Mouse (Mus musculus): ENCODE measurements around the gene Ccnd2. TPM values are rescaled to one million over a fixed set of nuclear protein-coding genes. Genes with fewer than 3 reads are reported as not detected.
A peak's percentile ranks its signal among the peaks of the same experiment; 100 is the strongest.

Gene Ccnd2
- total RNA-seq, 2 experiments from 2014 or later: 116 to 142 TPM

DNA sequence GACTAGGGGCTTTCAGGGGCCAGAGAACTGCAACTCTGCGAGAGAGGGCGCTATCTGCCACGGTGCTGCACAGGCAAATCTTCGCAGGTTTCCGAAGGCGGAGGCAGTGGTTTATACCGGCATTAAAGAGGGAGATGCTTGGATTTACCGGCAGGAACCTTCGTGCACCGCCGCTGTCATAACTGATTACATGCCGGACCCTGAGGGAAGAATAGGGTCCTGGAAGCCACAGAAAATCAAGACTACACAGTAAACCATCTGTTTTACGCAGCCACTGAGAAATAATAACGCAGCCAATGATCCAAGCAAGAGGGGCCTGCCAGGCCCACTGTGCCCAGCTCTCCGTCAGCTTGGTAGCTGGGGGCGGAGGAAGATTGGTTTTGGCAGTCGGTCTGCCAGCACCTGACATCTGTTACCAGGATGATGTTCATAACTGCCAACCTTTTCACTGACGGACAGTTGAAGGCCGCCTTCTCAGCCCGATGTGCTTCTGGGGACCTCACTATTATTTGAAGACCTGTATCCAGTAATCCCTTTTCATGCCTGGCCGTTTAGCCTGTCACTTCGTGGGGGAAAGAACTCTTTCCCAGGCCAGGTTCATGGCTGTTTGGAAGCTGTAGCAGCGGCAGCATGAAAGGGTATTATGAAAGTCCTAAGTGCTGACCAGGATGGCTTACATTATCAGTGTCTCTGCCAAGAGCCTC, 37.1 kb downstream of the Ccnd2 start:
- Histone ChIP-seq H3K4me3 (no peak overlapping the region), H3K27ac (peak overlapping the region; percentile 60; the same call in 1 of the 2 replicates)
- peak; percentile 27 to 30 for DNase-seq (ENCODE audit: low spot score in 2 of 2)
- TF ChIP-seq CTCF (conservative IDR thresholded peaks at IDR 0.05): peak; percentile 43

DNA sequence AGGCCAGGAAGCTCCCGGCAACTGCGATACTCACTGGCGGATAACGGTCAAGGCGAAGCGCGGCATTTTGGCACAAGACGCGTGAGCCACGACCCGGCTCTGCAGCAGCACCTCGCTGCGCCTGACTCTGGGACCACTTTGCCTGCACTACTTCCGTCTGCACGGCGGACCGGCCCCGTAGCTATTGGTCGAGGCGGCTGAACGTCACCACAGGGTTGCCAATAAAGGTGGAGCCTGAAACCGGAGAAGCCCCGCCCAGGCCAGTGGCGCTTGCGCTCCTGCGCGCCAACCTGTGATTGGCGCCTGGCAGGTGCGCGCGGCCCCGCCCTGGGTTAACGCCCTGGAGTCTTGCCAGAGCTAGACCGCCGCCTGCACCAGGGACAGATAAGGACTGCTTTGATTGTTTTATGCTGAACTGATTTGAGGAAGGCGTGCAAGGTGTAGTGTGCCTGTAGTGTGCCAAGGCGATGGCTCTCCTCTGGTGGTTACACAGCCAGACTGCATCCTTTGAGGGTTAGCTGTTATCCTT, 42.5 kb downstream of the Ccnd2 start, which contains the start of gene Tigar:
Tigar (minus strand) TSS at position 156 of the 529 bp plus-strand sequence.
- H3K4me3 ChIP-seq: peak within 1 kb of the TSS; percentile 80
- H3K27ac ChIP-seq: peak within 1 kb of the TSS; percentile 84
- peak; percentile 37 for TF ChIP-seq CTCF (conservative IDR thresholded peaks at IDR 0.05)
- DNase-seq (ENCODE audit: low spot score in 2 of 2): peak; percentile 94 to 96

DNA sequence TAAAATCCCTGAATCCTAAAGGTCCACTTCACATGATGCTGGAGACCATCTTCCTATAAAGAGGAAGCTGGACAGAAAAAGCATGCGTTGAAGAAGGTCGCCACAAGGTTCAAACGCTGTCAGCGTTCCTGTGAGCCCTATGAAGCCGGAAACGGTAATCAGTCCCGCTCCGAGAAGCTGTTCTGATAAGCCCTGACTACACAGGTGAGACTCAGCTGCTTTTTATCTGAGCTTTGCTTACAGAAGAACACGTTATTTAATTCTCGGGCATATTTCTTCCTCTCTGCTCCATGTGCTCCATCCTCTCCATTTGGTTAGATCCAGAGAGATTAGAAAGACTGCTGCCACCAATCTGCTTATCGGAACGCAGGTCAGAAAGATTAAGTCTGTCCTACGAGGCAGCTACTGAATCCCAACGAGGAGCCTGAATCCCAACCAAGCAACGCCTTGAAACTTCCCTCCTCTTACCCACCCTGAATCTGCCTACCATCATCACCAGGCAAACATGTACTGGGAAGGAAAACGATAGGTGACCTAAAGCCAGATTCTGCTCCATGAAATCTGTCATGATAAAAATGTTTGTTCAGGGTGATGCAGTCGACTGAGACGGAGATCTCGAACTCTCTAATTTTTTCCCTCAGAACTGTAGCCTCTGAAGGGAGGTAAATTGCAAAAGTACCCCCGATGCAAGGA, 43.5 kb downstream of the Ccnd2 start:
- Histone ChIP-seq H3K4me3 (peak overlapping the region; percentile 80), H3K27ac (peak overlapping the region; percentile 64)
- no peak for DNase-seq (ENCODE audit: low spot score in 2 of 2)
- TF ChIP-seq CTCF (conservative IDR thresholded peaks at IDR 0.05): no peak

DNA sequence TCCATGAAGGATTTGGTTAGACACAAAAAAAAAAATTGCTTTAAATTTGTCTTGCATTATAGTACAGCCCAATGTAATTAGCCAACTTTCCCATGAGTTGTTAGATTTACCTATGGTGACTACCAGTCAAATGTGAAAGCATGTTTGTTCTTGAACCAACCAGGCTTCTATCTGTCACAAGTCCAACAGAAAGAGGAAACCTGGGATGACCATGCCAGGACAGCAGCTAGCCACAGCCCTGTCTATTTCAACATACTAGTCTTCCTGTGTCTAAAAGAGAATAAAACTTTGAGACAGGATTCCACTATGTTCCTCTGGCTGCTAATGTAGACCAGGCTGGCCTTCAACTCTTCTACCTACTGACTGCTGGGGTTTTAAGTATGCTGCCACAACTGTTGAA, 44.6 kb downstream of the Ccnd2 start:
- Histone ChIP-seq H3K27ac (no peak overlapping the region), H3K4me3 (no peak overlapping the region)
- TF ChIP-seq CTCF (conservative IDR thresholded peaks at IDR 0.05): no peak
- no peak for DNase-seq (ENCODE audit: low spot score in 2 of 2)

DNA sequence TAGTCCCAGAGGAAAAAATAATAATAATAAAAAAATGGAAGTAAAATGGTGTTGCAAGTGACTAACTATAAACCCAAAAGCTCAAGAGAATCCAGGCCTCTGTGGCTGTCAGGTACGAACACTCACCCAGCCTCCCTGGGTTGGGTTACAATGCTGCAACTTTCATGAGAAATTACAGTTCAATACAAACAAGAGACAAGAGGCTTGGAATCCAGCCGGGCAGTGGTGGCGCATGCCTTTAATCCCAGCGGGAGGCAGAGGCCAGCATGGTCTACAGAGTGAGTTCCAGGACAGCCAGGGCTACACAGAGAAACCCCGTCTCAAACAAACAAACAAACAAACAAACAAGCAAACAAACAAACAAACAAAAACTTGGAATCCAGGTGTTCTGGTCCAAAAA, 45.3 kb downstream of the Ccnd2 start:
- no peak for TF ChIP-seq CTCF (conservative IDR thresholded peaks at IDR 0.05)
- no peak for DNase-seq (ENCODE audit: low spot score in 2 of 2)
- no peak overlapping the region for H3K4me3 ChIP-seq
- H3K27ac ChIP-seq: peak overlapping the region; percentile 69; the same call in 1 of the 2 replicates

DNA sequence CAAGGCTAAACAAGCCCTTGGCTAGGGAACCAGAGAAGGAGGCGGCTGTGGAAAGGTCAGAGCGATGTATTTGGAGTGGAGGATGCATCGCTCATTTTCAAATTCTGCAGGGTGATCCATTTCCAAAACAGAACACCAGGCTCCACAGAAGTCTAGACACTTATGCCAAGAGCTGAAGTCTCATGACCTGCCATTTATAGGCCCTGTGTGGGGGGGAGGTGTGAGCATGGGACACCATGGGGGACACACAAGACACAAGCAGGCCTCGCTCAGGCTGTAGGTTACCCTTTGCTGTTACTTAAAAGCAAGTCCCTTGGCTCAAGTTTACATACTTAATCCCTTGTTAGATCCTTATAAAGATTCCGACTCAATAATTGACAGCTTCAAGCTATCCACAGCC, 45.8 kb downstream of the Ccnd2 start:
- Histone ChIP-seq H3K4me3 (no peak overlapping the region), H3K27ac (peak overlapping the region; percentile 69; the same call in 1 of the 2 replicates)
- DNase-seq (ENCODE audit: low spot score in 2 of 2): peak in 1 of 2 experiments; percentile 16
- TF ChIP-seq CTCF (conservative IDR thresholded peaks at IDR 0.05): no peak

DNA sequence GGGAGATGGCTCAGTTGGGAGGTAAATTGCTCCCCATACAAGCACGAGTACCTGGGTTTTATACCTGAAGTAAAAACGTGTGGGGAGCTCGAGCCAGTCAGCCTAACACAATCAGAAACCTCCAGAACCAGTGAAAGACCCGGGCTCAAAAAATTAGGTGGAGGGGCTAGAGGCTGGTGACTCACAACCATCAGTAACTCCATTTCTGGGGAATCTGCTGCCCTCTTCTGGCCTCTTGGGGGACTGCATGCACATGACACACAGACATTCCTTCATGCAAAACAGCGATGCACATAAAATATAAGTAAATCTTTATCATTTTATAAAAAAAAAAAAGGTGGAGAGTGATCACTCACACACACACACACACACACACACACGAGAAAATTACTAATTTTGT, 46.9 kb downstream of the Ccnd2 start:
- Histone ChIP-seq H3K4me3 (no peak overlapping the region), H3K27ac (no peak overlapping the region)
- DNase-seq (ENCODE audit: low spot score in 2 of 2): peak in 1 of 2 experiments; percentile 44

DNA sequence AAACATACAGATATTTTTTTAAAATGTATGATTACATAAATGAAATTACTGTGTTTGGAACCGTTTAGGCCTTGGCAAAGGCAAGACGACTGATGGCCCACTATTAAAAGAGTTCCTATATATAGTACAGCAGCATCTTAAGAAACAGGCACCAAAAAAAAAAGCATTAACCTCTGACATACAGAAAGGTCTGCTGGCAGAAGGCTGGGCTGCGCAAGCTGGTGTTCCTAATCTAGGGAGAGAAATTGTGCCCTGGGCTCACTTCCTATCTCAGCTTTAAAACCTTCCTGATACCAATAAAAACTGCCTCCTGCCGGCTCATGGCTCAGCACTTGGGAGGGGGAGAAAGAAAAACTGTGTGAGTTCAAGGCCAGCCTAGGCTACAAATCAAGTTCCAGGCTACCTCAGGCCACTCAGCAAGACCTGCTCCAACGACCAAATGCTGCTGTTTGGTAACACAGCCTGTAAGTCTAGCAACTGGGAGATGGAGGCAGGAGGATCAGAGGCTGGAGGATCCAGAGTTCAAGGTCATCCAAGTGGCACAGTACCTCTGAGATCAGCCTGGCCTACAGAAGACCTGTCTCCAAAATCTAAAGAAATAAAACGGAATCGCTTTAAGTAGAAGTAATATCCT, 47.5 kb downstream of the Ccnd2 start:
- no peak overlapping the region for H3K27ac ChIP-seq

More for the DNA sequence above, 46.9 kb downstream of the Ccnd2 start:
- peak; percentile 76 for TF ChIP-seq CTCF (conservative IDR thresholded peaks at IDR 0.05)

DNA sequence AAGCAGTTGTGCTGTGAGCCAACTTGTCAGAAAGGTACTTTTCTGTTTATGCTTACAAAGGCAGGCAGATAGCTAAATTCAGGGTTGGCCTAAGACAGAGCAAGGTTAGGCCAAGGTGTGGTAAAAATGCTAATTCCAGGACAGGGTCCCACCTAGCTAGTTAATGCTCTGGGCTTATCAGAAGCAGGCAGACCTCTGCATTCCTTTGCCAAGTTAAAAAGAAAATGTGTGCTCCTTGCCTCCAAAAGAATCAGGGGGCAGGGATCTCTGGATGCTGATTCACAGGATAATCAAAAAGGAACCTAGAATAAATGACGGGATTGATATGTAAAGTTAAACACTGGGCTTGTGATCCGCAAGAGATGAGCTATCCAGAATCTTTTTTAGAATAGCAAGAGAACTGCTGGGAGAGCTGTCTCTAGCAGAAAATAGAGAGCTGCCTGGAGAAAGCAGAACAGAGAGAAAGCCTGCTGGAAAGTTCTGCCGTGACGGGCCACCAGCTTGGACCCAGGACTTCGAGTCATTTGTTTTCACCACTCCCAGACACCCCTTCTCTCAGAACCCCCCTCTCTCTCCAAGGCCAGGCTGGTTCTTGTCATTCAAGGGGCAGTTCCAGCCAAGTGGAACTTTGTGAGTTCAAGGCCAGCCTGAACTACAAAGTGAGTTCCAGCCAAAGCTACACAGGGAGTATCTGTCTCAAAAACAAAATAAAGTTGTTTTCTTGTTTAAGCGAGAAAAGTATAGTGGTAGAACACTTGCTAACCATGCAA, 48.3 kb downstream of the Ccnd2 start:
- DNase-seq (ENCODE audit: low spot score in 2 of 2): no peak

More for the DNA sequence above, 47.5 kb downstream of the Ccnd2 start:
- H3K4me3 ChIP-seq: no peak overlapping the region
- no peak for DNase-seq (ENCODE audit: low spot score in 2 of 2)
- TF ChIP-seq CTCF (conservative IDR thresholded peaks at IDR 0.05): no peak

DNA sequence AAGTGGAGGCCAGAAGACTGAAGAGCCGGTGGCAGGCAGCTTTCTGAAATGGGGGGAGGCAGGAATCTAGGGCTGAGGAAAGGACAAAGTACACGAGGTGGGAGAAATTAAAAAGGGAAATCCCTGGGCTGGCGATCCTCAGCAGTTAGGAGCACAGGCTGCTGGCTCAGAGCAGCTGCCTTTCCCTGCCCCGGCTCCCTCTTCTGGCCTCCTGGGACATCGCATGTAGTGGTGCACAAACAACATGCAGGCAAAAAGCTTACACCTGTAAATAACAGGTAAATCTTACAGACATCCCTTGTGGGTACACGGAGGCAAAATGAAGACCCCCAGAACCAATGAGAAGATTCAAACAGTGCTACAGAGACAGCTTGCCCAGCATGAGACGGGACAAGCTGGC, 57.4 kb downstream of the Ccnd2 start:
- TF ChIP-seq CTCF (conservative IDR thresholded peaks at IDR 0.05): peak; percentile 74
- Histone ChIP-seq H3K27ac (no peak overlapping the region), H3K4me3 (no peak overlapping the region)
- DNase-seq (ENCODE audit: low spot score in 2 of 2): no peak

More for the DNA sequence above, 48.3 kb downstream of the Ccnd2 start:
- no peak for TF ChIP-seq CTCF (conservative IDR thresholded peaks at IDR 0.05)
- no peak overlapping the region for H3K4me3 ChIP-seq
- H3K27ac ChIP-seq: no peak overlapping the region

DNA sequence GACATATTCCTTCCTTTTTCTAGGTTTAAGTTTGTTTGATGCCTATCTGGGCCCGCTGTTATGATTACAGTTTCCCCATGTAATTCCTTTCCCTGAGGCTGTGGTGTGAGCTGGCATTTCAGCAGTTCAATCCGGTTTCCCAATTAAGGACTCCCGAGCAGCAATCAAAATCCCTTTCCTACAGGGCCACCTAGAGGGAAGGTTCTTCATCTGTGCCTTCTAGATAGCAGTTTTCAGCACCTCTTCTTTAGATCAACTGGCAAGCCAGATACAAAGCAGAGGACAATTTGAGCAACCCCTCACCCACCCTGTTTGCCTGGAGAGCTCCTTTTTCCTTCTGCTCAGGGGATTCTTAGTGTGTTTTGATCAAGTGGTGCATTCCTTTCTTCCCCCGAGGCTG, 65.3 kb downstream of the Ccnd2 start:
- TF ChIP-seq CTCF (conservative IDR thresholded peaks at IDR 0.05): peak; percentile 71

DNA sequence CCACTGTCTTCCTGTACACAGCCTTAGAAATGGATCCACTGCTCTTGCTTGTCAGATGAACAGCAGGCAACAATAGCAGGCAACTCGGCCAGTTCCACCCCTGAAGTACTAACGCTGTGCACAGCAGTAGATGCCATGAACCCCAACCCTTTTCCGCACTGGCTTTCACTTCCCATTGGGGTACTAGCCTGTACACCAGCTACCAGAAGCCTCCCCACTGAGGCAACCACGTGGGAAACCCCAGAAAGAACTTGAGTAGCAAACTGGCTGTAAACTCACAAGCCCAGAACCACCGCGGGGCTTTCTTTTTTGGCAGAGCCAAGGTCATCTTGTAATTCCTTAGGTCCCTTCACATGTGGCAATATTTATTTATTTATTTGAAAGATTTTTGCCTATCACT, 70.2 kb downstream of the Ccnd2 start:
- no peak for DNase-seq (ENCODE audit: low spot score in 2 of 2)
- Histone ChIP-seq H3K27ac (no peak overlapping the region), H3K4me3 (no peak overlapping the region)
- TF ChIP-seq CTCF (conservative IDR thresholded peaks at IDR 0.05): no peak

More for the DNA sequence above, 65.3 kb downstream of the Ccnd2 start:
- Histone ChIP-seq H3K4me3 (no peak overlapping the region), H3K27ac (no peak overlapping the region)
- peak; percentile 53 to 76 for DNase-seq (ENCODE audit: low spot score in 2 of 2)

All from layer of hippocampus, adult 2 months (tissue).